Mouse (Mus musculus) myocyte (in vitro differentiated cells): ENCODE results near the gene Phyhd1.

Experiments
- MYOD1 ChIP-seq, 3 experiments: IDR thresholded peaks; one replicate each; pipeline ENCODE4 v1.6.1; 2011; ENCODE audit warnings: control low read depth in 2 of 3, low read depth in 2 of 3, mild to moderate bottlenecking in 2 of 3, moderate library complexity in 1 of 3; ENCODE audit not compliant: insufficient read length in 2 of 3, control insufficient read depth in 1 of 3
- MYOG ChIP-seq, 3 experiments: IDR thresholded peaks; one replicate each; pipeline ENCODE4 v1.6.1; 2011; ENCODE audit warnings: control low read depth in 2 of 3, low read depth in 2 of 3, mild to moderate bottlenecking in 2 of 3; ENCODE audit not compliant: insufficient read length in 2 of 3, control insufficient read depth in 1 of 3, insufficient read depth in 1 of 3
- POLR2A ChIP-seq: IDR thresholded peaks from one replicate; pipeline ENCODE4 v1.6.1; 2011; ENCODE audit warnings: low read depth, mild to moderate bottlenecking, control low read depth, moderate library complexity; ENCODE audit not compliant: insufficient read length

DNA sequence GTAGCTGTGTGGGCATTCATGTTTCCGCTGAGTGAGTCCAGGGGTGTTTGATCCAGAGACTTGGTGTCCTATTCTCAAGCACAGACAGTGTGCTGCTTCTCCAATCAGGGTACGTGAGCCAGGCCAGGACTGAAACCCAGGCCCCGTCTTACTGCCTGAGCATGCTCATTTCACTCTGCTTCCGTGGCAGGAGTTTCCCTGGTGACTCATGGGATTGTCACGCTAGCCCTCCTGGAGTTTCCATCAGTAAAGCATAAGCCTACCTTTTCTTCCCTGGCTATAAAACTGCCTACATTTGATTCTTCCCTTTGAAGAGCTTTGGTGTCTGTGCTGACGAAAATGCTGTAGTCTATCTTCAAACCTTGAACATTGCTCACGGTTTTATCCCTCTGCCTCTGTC is 57.1 kb downstream of the Phyhd1 start:
- TF ChIP-seq MYOG (IDR thresholded peaks at IDR 0.05; ENCODE audit: control insufficient read depth in 1 of 3, insufficient read depth in 1 of 3, insufficient read length in 2 of 3, low read depth in 2 of 3) (no peak), MYOD1 (IDR thresholded peaks at IDR 0.05; ENCODE audit: control insufficient read depth in 1 of 3, insufficient read length in 2 of 3, low read depth in 2 of 3) (no peak), POLR2A (no peak)
